Mouse (Mus musculus): ENCODE data around the gene Gstm6.
"Not testable (repeated sequence)": the region's sequence is repeated elsewhere in the genome, so short reads cannot be mapped to it uniquely, and the experiment has no call there.

Gstm6 gene

DNA sequence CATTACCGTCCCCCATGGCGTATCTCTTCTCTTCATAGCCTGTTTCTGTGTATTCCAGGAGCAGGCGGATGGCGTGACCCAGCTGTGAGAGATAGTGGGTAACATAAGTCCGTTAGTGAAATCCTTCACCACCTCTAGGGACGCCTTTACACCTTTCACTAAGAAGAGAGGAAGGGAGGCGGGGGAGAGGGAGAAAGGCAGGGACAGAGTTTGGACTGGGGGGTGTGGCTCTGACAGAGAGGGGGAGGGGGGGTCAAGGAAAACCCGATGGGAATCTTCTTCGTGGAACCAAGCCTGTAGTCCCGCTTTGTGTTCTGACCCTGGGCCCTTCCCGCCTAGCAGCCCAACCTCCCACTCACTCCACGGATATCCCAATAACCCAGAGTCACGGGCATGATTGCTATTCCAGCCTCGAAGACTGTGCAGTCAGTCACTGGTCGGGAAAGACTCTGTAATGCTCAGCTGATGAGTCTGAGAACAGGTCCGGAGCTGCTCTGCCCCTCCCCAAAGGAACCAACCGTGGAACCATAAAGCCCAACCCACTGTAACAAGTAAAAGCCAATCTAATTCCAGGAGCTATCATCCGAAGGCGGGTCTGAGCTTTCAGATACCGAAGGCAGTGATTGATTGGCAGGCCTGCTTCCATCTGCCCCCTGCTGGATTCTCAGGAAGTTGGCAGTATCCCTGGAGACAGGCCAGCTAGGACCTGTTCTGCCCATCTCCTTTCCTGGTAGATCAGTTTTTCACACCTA lies at the start of gene Gstm6:
Gene Gstm6 (minus strand): TSS at position 511 of the 752 bp plus-strand sequence.
- peak; percentile 36 for DNase-seq (ENCODE audit: low read depth, low spot score)

DNA sequence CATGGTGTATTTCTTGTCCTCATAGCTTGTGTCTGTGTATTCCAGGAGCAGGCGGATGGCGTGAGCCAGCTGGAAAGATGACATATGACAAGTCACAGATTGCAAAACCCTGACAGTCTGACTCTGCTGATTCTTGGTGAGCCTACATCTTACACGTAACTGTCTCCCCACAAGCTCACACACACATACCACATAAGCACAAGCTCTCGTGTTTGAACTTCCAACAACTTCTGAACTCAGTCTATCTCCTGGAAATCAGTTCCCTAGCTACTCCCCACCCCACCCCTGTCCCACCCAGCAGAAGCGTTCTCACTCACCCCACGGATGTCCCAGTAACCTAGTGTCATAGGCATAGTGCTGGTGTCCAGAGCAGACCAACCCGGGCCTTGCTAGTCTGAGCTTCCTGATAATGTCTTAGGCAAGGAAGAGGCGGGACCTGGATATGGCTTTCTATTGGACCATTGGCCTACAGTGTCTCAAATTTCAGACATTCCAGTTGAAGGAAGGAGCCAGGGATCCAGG lies 42.6 kb upstream of the Gstm6 start, which contains the start of gene Gstm2:
Gene Gstm2 (minus strand): TSS at position 413 of the 522 bp plus-strand sequence.
- no peak for DNase-seq (ENCODE audit: low read depth, low spot score)

DNA sequence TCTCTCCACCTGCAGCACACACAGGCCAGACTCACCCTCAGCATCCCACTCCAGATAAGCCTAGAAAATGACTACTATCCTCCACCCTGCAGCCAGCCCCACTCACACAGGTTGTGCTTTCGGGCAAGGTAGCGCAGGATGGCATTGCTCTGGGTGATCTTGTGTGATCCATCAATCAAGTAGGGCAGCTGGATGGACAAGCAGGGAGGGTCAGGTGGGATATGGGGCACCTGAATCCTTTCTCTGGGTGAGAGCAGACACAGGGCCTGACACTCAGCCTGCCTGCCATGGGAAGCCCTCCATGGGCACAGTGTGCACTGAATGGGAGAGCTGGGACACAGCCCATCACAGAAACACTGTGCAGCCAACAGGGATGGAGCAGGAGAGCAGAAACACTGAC lies 41.6 kb upstream of the Gstm6 start:
- DNase-seq (ENCODE audit: low read depth, low spot score), result not testable (repeated sequence)

DNA sequence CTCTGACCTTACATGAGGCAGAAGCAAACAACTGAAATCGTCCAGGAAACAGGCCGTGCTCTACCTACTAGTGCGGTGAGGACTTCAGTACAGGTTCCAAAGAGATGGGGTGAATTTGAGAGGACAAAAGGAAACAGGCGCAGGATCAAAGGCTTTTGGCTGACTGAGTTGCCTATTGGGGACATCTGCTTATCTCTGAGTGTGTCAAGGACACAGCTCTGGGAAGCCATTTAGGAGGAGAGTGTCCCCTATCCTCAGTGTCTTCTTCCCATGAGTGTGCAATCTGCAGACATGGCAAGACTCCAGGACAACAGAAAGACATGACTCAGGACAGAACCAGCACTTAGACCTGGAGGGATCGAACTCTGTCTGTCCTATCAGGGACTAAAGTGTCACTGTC lies 40.9 kb upstream of the Gstm6 start:
- no peak for DNase-seq (ENCODE audit: low read depth, low spot score)

DNA sequence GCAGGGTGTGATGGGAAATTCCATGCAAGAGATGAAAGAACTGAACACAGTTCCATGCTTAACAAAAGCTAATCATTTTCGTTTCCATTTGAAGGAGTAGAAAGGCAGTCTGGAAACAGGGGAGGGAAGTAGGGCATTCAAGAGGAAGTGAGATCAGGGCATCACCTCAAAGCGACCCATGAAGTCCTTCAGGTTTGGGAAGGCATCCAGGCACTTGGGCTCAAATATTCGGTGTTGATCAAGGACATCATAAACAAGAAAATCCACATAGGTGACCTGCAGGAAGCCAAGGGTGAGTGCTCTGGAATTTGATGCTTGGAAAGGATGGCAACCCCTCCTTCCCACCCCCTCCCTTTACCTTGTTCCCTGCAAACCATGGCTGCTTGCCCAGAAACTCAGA lies 40.2 kb upstream of the Gstm6 start:
- no peak for DNase-seq (ENCODE audit: low read depth, low spot score)

DNA sequence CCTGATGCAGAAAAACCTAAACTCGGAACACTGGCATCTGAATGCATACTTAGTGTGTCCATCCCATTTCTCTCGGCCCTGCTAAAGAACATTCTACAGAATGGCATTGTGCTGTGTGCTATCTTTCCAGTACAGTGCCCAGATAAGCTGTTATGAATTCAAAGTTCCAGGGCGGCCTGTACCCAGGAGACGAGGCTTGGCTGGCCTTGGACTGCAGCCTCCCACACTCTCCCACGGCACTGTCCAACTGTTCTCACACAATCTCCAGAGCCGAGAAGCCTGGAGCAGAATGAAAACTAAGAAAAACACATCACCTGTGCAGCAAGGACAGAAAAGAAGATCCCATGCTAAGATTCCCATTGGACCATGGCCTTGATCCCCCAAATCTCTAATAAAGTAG lies 39.2 kb upstream of the Gstm6 start:
- DNase-seq (ENCODE audit: low read depth, low spot score), result no peak

DNA sequence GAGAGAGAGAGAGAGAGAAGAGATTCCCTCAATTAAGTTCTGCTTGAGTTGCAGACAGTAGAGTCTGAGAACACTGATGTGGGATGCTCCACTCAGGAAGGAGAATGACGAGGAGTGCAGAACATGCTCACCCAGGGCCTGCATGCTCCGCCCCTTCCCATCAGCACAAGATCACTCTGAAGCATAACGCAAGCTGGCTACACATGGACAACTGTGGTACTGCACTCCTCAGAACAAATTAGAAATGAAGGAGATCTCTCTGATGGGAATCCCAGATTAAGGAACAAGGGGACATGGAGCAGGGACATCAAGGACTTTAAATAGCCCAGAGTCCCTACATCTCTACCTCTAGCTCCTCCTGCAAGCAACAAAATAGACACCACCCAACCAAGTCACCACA lies 37.7 kb upstream of the Gstm6 start:
- no peak for DNase-seq (ENCODE audit: low read depth, low spot score)

DNA sequence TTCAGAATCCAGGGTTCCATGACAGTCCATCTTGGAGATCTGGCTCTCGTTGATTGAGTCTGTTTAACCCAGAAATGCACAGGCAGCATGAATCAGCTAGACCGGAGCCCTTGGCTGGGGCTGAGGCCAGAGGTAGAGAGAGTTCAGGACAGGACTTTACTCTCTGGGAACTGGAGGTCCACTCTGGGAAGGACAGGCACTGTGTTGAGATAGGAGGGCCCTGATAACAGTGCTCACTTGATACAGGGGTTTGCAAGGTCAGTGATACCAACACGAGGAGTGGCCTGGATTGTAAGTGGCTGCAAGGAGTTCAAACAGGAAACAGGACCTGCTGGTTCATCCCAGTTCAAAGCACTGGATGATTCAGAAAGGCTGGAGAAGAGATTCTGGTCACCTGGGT lies 34.1 kb upstream of the Gstm6 start:
- no peak for DNase-seq (ENCODE audit: low read depth, low spot score)

DNA sequence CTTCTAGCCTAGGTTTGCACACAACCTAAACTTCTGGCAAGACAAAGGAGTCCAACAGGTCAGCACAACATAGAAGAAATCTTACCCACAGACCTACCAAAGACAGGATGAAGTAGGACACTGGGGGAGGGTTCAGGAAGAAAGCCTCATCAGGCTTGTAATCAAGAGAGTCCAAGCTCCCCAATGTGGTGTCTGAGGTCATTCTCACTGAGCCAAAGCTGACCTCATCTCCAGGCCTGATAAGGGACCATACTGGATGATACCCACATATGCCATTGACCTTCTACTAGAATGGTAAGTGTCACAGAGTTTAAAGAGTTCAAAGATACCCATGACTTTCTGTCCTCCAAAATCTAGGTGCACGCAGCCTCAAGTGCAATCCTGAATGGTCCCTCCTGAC lies 30.7 kb upstream of the Gstm6 start:
- no peak for DNase-seq (ENCODE audit: low read depth, low spot score)

DNA sequence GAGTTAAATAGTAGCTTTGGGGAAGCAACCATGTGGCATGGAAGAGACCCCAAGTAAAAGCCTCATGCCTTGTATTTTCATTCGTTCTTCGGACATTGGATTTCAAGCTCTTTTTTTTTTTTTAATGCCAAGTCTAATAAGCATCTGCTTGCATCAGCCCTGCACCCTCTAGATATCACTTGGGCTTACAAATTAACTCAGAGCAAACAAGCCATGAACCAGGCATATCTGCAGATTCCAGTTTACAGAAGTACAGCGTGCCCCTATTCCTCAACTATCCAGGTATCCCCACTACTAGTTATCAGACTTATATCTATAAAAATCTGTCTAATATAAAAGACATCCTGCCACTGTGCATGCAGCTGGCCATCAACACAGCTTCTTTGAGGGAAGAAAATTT lies 28.5 kb upstream of the Gstm6 start:
- DNase-seq (ENCODE audit: low read depth, low spot score), result no peak

DNA sequence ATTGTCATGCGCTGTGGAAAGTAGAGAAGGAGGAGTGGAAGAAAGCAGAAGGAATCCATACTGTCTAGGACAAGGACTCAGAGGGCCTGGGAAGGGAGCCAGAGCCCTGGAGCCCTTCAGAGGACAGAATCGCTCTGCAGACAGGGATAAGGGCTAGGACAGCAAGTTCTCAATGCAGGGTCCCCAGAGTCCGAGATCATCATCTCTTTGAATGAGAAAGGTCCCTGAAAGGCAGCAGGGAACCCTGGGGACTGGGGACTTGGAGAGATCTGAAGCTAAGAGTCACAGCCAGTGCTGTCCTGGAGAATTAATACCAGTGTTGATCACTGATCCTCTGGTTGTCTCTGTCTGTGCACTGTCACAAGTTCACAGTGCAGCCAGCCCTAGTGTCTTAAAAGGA lies 27.6 kb upstream of the Gstm6 start:
- not testable (repeated sequence) for DNase-seq (ENCODE audit: low read depth, low spot score)

DNA sequence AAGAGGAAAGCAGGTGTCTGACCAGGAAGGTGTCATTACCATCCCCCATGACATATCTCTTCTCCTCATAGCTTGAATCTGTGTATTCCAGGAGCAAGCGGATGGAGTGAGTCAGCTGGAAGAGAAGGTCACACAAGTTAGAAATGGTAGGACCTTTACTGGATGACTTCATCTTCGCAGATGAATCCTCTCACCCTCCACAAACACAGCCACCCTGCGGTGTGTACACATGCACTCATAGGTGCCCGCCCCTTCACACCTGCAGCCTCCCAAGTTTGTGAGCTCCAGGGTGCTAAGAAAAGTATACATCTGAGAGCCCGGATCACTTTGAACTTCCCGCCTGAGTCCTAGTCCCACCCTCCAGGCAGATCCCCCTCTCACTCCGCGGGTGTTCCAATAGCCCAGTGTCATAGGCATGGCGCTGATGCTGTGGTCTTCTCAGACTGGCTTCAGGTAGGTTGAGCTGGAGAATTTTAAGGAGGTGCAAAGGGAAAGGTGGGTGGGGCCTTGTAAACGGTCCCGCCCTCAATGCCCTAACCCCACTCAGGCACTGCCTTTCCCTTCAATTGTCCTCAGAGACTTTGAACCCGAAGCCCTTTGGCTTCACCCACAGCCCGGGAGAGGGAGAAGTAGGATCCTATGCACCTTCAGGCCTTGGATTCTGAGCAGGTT lies 25.3 kb upstream of the Gstm6 start, which contains the start of gene Gstm3:
Gene Gstm3 (minus strand): TSS at position 560 of the 672 bp plus-strand sequence.
- DNase-seq (ENCODE audit: low read depth, low spot score), result no peak

DNA sequence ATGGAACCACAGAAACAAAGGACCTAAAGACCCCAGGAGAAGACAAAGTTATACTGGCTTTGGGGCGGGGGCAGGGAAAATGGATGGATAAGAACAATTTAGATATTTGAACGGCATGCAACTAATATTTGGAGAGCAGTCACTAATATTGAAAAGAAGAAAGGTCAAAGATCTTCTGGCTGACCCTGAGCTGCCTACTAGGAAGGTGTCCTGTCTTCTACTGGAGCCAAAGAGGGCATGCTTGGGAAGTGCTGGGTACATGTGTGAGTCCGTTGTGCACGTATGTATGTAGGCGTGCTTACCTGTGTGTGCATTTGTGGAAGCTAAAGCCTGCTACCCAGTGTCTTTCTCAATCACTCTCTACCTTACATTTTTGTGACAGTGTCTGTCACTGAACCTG lies 23.1 kb upstream of the Gstm6 start:
- no peak for DNase-seq (ENCODE audit: low read depth, low spot score)

DNA sequence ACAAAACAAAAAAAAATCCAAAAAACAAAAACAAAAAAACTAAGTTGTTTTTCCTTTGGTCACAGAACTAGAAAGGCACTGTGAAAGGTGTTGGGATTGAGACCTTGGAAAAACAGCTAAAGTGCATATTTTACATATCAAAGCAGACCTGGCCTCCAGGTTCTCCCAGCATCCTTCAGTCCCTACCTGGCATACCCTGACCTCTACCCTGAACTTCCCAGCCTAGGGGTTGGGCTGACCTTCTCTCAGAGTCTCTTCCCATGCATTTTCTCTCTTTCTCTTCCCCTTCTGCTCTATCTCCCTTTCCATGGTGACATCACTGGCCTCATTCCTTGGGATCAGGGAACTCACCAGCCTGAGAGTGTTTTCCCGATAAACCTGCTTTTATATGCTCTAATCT lies 22.0 kb upstream of the Gstm6 start:
- no peak for DNase-seq (ENCODE audit: low read depth, low spot score)

DNA sequence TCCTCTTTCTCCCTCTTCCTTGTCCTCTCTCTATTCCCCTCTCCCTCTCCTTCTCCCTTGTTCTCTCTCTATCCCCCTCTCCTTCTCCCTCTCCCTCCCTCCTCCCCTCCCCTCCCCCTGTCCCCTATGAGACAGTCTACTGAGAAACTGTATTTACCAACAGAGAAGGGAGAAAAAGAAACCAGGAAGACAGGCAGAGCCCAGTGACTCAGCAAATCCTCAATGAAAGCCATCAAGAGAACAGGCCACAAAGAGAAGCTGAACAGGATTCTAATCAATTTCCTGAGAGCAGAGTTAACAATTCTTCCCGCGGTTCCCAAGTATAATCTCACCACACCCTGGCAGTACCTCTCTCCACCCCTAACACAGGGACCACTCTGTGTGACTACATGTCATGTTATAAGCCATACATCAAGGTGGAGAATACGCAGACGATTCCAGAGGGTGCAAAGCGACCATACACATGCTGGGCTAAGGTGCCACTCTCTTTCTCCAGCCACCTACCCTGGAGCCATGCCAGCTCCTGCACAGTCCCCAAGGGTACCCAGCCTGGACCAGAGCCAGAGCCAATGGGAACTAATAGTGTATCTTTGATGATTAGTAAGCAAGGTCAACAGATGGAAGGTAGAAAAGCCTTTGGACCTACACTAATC lies 21.2 kb upstream of the Gstm6 start:
- no peak for DNase-seq (ENCODE audit: low read depth, low spot score)

DNA sequence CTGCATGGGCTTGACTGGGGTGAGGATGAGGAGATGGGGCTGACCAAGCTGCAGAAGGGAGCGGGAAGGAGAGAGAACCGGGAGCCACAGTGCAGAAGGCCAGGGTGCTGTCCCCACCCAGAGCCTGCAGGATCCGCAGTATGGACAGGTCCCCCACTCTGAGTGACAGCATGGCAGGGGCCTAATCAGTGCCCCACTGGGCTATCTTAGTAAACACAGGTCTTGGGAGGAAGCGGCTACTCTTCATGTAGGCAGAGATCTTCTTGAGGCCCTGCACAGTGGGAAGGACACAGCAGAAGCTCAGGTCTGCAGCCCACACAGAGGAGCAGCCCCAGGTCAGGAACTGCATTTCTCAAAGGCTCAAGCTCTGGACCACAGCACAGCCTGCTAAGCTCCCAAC lies 20.5 kb upstream of the Gstm6 start:
- no peak for DNase-seq (ENCODE audit: low read depth, low spot score)

DNA sequence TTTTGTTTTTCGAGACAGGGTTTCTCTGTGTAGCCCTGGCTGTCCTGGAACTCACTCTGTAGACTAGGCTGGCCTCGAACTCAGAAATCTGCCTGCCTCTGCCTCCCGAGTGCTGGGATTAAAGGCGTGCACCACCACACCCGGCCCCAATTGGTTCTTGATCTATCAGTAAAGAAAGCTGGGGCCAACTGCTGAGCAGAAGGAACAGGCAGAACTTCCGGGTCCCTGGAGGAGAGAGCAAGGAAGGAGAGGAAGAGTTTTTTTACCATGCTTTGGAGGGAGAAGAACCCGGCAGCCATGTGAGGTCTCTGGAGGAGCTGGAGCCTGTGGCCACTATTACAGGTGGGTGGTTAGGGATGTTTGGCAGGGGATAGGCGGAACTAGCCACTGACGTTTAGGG lies 11.7 kb upstream of the Gstm6 start:
- not testable (repeated sequence) for DNase-seq (ENCODE audit: low read depth, low spot score)

DNA sequence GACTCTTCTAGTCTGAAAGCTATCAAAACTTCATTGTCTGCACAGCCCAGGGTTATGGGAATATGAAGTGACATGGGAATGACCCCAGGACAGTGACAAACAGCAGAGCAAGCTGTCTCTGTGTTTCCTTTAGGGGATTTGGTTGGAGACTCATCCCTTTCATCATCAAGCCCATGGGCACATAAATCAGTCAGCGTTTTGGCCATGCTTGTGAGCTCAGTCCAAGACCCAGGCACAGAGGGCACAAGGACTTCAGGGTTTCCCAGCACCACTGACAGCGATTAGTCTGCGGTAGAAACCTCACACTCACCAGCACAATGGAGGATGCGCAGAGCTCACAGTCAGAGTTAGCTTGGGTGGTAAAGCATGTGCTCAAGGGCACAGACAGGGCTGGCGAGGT lies 10.4 kb upstream of the Gstm6 start:
- DNase-seq (ENCODE audit: low read depth, low spot score), result no peak

DNA sequence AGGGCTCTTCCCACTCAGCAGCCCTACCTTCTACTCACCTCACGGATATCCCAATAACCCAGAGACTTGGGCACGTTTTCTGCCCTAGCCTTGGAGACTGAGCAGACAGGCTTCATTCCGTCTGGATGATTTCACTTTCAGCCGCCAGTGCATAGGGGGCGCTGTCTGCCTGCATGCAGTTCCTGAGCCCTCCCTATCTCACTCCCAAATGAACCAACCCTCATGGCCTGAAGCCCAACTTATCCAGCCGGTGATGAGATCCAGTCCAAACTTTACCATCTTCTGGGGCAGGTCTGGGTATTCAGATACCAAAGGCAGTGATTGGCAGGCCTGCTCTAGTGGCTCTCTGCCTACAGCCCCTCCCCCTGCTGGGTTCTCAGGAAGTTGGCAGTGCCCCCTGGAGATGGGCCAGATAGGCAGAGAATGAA lies 9.8 kb upstream of the Gstm6 start:
- no peak for DNase-seq (ENCODE audit: low read depth, low spot score)

DNA sequence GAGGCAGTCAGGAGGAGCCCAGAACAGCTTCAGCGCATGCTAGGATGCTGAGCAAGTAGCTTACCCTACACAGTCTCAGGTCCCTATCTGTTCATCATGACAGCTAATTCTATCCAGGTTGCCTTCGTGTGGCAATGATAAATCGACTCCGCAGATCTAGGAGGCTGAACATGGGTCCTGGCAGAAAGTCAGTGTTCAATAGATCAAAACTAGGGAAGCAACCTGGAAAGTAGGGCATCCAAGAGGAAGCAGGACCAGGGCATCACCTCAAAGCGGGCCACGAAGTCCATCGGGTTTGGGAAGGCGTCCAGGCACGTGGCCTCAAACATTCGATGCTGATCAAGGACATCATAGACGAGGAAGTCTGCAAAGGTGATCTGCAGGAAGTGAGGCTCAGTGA lies 7.0 kb upstream of the Gstm6 start:
- no peak for DNase-seq (ENCODE audit: low read depth, low spot score)

DNA sequence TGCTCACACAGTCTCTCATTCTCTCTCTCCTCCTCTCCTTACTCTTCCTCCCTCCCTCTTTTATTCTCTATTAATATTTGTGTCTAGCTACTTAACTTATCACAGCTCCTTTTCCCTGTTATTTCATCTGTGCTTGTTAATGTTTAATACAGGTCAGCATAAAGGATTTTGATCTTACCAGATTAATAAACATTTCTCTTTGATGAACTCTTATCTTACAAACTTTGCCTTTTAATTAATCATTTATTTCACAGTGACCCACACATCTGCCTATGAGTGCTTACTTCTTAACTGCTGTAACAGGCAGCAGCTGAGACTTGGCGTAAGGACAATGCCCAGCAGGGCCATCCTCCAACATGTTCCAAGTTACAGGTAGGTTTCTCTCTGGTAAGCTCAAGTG lies 5.9 kb upstream of the Gstm6 start:
- not testable (repeated sequence) for DNase-seq (ENCODE audit: low read depth, low spot score)

DNA sequence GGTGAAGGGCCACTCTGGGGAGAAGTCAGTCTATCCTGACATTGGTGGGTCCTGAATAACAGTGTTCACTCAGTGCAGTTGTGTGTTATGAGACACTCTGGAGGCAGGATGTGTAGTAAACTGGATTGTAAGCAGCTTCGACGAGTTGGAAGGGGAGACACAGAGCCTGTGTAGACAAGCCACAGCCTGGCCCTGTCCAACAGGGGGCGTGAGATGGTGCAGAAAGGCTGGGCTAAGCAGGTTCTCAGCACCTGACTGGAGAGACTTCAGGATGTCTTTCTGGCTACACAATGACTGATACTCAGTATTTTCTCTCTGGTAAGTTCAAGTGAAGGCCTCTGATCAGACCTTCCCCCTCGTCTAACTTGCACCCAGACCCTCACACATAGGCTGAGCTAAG lies 2.2 kb upstream of the Gstm6 start:
- DNase-seq (ENCODE audit: low read depth, low spot score), result no peak
